Mouse (Mus musculus) MEL (cell line): Measurements from ENCODE around the gene Gm12248.

Experiments used
- CHD2 ChIP-seq: IDR thresholded peaks from 2 replicates; pipeline ENCODE4 v1.6.1; 2011; ENCODE audit warnings: low read length, improper control_type of control experiment
- GABPA ChIP-seq: IDR thresholded peaks from 2 replicates; pipeline ENCODE4 v1.6.1; 2012; ENCODE audit warnings: low read depth, mild to moderate bottlenecking, inconsistent platforms, low read length, improper control_type of control experiment, moderate library complexity

DNA sequence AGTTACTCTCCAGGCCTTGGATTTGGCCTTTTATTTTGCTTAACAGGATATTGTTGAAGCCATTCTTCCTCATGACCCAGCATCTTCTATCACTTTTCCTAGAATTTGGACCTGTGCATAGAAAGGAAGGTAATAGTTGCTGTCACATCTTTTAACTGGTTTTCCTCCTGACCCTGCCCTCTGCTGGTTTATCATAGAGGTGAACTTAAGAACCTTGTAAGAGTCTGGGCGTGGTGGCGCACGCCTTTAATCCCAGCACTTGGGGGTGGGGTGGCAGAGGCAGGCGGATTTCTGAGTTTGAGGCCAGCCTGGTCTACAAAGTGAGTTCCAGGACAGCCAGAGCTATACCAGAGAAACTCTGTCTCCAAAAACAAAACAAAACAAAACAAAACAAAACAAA is 74.2 kb downstream of the Gm12248 start:
- TF ChIP-seq CHD2 (no peak), GABPA (no peak)
